Mouse (Mus musculus) frontal cortex, postnatal 10 days (tissue): ENCODE results near the gene Lgals7.
"Not testable (repeated sequence)": the region's sequence is repeated elsewhere in the genome, so short reads cannot be mapped to it uniquely, and the experiment has no call there.

Source experiments
- DNase-seq, 2 experiments: peaks; one replicate each; pipeline ENCODE4 v3.0.0; 2022; ENCODE audit warnings: low spot score in 2 of 2, mixed read lengths in 1 of 2

Gene Lgals7

GRCm38 (mm10) chr7:28877155-28877554 is 13.5 kb downstream of the Lgals7 start:
- DNase-seq, result no peak

- no peak for DNase-seq
These were observed 14.2 kb downstream of the Lgals7 start for GRCm38 (mm10) chr7:28877856-28878255.

GRCm38 (mm10) chr7:28879606-28880005 is 16.0 kb downstream of the Lgals7 start:
- DNase-seq, result no peak

- no peak for DNase-seq
These were observed 16.9 kb downstream of the Lgals7 start for GRCm38 (mm10) chr7:28880554-28880953.

GRCm38 (mm10) chr7:28881199-28881598 is 17.5 kb downstream of the Lgals7 start, which contains the start of gene Capn12:
TSS of gene Capn12 (plus strand) at chr7:28881422.
- DNase-seq, result no peak

GRCm38 (mm10) chr7:28883039-28883438 is 19.4 kb downstream of the Lgals7 start:
- DNase-seq, result no peak

- DNase-seq, result not testable (repeated sequence)
These were observed 20.1 kb downstream of the Lgals7 start for GRCm38 (mm10) chr7:28883704-28884103.

GRCm38 (mm10) chr7:28886486-28886885 is 22.8 kb downstream of the Lgals7 start:
- no peak for DNase-seq

GRCm38 (mm10) chr7:28888701-28889161 is 25.1 kb downstream of the Lgals7 start:
- no peak for DNase-seq

- no peak for DNase-seq
These were observed 28.9 kb downstream of the Lgals7 start for GRCm38 (mm10) chr7:28892601-28893000.

- DNase-seq, result no peak
These were observed 30.1 kb downstream of the Lgals7 start for GRCm38 (mm10) chr7:28893643-28894265.

GRCm38 (mm10) chr7:28894942-28895341 is 31.3 kb downstream of the Lgals7 start:
- DNase-seq, result no peak

GRCm38 (mm10) chr7:28897661-28898060 is 34.0 kb downstream of the Lgals7 start:
- DNase-seq, result no peak

GRCm38 (mm10) chr7:28899972-28900371 is 36.3 kb downstream of the Lgals7 start:
- DNase-seq, result no peak

- peak in 1 of 2 experiments; percentile 57 for DNase-seq
These were observed 37.9 kb downstream of the Lgals7 start for GRCm38 (mm10) chr7:28901311-28902125.

GRCm38 (mm10) chr7:28902180-28902579 is 38.5 kb downstream of the Lgals7 start:
- DNase-seq, result no peak

- peak in 1 of 2 experiments; percentile 56 for DNase-seq
These were observed 39.2 kb downstream of the Lgals7 start for GRCm38 (mm10) chr7:28902809-28903208.

GRCm38 (mm10) chr7:28903778-28904177 is 40.1 kb downstream of the Lgals7 start:
- peak in 1 of 2 experiments; percentile 61 for DNase-seq

GRCm38 (mm10) chr7:28907195-28907594 is 43.5 kb downstream of the Lgals7 start:
- DNase-seq, result no peak

- DNase-seq, result no peak
These were observed 48.0 kb downstream of the Lgals7 start for GRCm38 (mm10) chr7:28911632-28912031.

- DNase-seq, result no peak
These were observed 49.5 kb downstream of the Lgals7 start for GRCm38 (mm10) chr7:28913171-28913570.
